Mouse (Mus musculus) lung, postnatal 10 days (tissue): ENCODE results near the gene Sez6.

Experiments used
- DNase-seq: peaks from one replicate; pipeline ENCODE4 v3.0.0; 2021

Gene Sez6

GRCm38 (mm10) chr11:77950125-77950685 is 19.6 kb downstream of the Sez6 start:
- no peak for DNase-seq

- no peak for DNase-seq
Observed at GRCm38 (mm10) chr11:77950797-77951228, 20.2 kb downstream of the Sez6 start.

GRCm38 (mm10) chr11:77953671-77954070 is 23.1 kb downstream of the Sez6 start:
- peak; percentile 31 for DNase-seq

- no peak for DNase-seq
Observed at GRCm38 (mm10) chr11:77956428-77956827, 25.8 kb downstream of the Sez6 start.

GRCm38 (mm10) chr11:77958268-77958667 is 27.7 kb downstream of the Sez6 start:
- no peak for DNase-seq

GRCm38 (mm10) chr11:77958932-77959331 is 28.3 kb downstream of the Sez6 start:
- DNase-seq = no peak

- DNase-seq = no peak
Observed at GRCm38 (mm10) chr11:77960199-77960598, 29.6 kb downstream of the Sez6 start.

GRCm38 (mm10) chr11:77960898-77961297 is 30.3 kb downstream of the Sez6 start:
- DNase-seq = no peak

GRCm38 (mm10) chr11:77962946-77963345 is 32.3 kb downstream of the Sez6 start:
- no peak for DNase-seq

- DNase-seq = no peak
Observed at GRCm38 (mm10) chr11:77964415-77965095, 34.0 kb downstream of the Sez6 start.

- peak; percentile 59 for DNase-seq
Observed at GRCm38 (mm10) chr11:77965101-77966036, 34.8 kb downstream of the Sez6 start.

- DNase-seq = no peak
Observed at GRCm38 (mm10) chr11:77966037-77966391, 35.4 kb downstream of the Sez6 start.

GRCm38 (mm10) chr11:77967114-77967513 is 36.5 kb downstream of the Sez6 start:
- peak; percentile 83 for DNase-seq

GRCm38 (mm10) chr11:77968786-77969185 is 38.2 kb downstream of the Sez6 start:
- no peak for DNase-seq

- DNase-seq = no peak
Observed at GRCm38 (mm10) chr11:77970718-77971117, 40.1 kb downstream of the Sez6 start.

GRCm38 (mm10) chr11:77973520-77973919 is 42.9 kb downstream of the Sez6 start:
- no peak for DNase-seq

- DNase-seq = no peak
Observed at GRCm38 (mm10) chr11:77974325-77974724, 43.7 kb downstream of the Sez6 start.

- DNase-seq = no peak
Observed at GRCm38 (mm10) chr11:77975873-77976272, 45.3 kb downstream of the Sez6 start.

GRCm38 (mm10) chr11:77978161-77978560 is 47.6 kb downstream of the Sez6 start:
- DNase-seq = no peak

GRCm38 (mm10) chr11:77979221-77979809 is 48.7 kb downstream of the Sez6 start:
- no peak for DNase-seq

GRCm38 (mm10) chr11:77980281-77981204 is 49.9 kb downstream of the Sez6 start:
- DNase-seq = peak; percentile 86
